In the genomic region with DNA sequence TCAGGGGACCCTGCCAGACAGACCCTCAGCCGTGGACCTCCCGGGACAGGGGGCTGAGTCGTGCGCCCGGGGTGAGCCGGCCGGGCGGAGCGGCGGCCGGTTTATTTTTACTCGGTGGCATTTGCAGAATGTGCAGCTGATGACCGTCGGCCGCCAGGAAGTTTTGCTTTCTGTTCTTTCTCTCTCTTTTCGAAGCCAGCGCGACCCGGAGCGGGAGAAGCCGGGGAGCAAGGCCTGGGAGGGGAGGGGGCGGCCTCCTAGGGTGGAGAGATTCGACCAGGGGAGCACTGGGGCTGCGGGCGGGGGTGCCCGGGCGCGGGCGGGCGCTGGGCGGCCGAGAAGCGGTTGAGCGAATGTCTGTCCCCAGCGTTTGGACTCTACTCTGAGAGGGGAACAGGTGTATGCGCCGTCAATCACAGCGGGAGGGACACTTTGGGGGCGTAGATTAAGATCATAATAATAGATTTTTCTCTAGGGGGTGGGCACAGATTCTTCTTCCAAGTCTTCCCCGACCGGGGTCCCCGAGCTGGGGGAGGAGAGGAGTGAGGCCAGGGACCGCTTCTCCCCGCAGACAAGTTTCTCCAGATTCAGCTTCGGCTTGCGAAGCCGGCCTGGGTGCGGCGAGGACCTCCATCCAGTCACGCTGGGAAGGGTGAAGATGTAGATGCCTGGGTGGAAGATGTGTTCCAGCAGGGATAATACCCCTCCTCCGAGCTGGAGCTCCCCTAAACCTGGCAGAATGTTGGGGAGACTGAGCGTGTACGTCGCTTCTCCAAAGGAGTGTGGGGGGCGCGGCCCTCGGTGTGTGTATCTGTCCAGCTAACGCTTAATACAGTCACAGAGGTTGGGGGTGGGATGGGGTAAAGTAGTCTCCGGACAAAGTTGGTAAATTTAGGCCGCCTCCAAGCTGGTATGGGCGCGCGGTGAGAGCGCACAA, we compare ENCODE assay signal across 8 mouse cellular contexts. TPM values are rescaled to one million over a fixed set of nuclear protein-coding genes. Genes with fewer than 3 reads are reported as not detected.
A peak's percentile ranks its signal among the peaks of the same experiment; 100 is the strongest.
DNase-seq lines count a peak whose midpoint lies in the region; ATAC-seq lines count a peak whose summit lies in the region.

No protein-coding gene starts in this region.

- peak overlapping the region; percentile 67 for H3K4me3 ChIP-seq in kidney, embryonic 16.5 days (ENCODE audit: low read length)
- H3K4me3 ChIP-seq in midbrain, embryonic 12.5 days, result peak overlapping the region; percentile 59

- H3K27me3 ChIP-seq in kidney, embryonic 16.5 days (ENCODE audit: insufficient read depth, low read length), result peaks cover 39% of the 10 kb centered on the region
- peaks cover 91% of the 10 kb centered on the region for H3K27me3 ChIP-seq in midbrain, embryonic 12.5 days

- peak overlapping the region; percentile 96 for H3K4me2 ChIP-seq in kidney, embryonic 16.5 days (replicated peaks; ENCODE audit: low read depth, low read length)
- peak overlapping the region; percentile 99 for H3K4me2 ChIP-seq in midbrain, embryonic 12.5 days (replicated peaks)

- H3K4me1 ChIP-seq in kidney, embryonic 16.5 days (ENCODE audit: insufficient read depth, low read length), result peaks cover 66% of the 10 kb centered on the region
- H3K4me1 ChIP-seq in midbrain, embryonic 12.5 days, result peaks cover 62% of the 10 kb centered on the region

- under 1% methylated on average over 59 of the region's 64 CpGs for WGBS in kidney, embryonic 16.5 days
- under 1% methylated on average over 64 of the region's 64 CpGs for WGBS in midbrain, embryonic 12.5 days

- H3K36me3 ChIP-seq in kidney, embryonic 16.5 days (ENCODE audit: insufficient read depth, low read length), result no peaks in the 10 kb centered on the region
- no peaks in the 10 kb centered on the region for H3K36me3 ChIP-seq in midbrain, embryonic 12.5 days

- DNase-seq in urinary bladder, adult 18-20 months (ENCODE audit: low spot score in 2 of 2), result peak; percentile 19 to 63
- DNase-seq in urinary bladder, postnatal 10 days (ENCODE audit: low spot score), result no peak
- peak; percentile 65 for DNase-seq in gastrocnemius, postnatal 25 days
- no peak for DNase-seq in cerebellum, adult 9-11 months
- DNase-seq in frontal cortex, postnatal 10 days (ENCODE audit: low spot score in 2 of 2), result no peak

- 0 out of 2 replicates have a peak overlapping the region, but pooled peaks have one; percentile 14 for H3K27ac ChIP-seq in kidney, embryonic 16.5 days (ENCODE audit: low read length)
- H3K27ac ChIP-seq in midbrain, embryonic 12.5 days (replicated peaks), result no peak overlapping the region

- peak overlapping the region; percentile 78 for H3K9ac ChIP-seq in kidney, embryonic 16.5 days (replicated peaks; ENCODE audit: low read length)
- peak overlapping the region; percentile 65; the same call in 1 of the 2 replicates for H3K9ac ChIP-seq in midbrain, embryonic 12.5 days (replicated peaks)

- no peaks in the 10 kb centered on the region for H3K9me3 ChIP-seq in kidney, embryonic 16.5 days (ENCODE audit: low read length)
- H3K9me3 ChIP-seq in midbrain, embryonic 12.5 days, result no peaks in the 10 kb centered on the region

- no peak; the same call in 1 of the 2 replicates for ATAC-seq in kidney, embryonic 16.5 days (ENCODE audit: low FRiP score, low TSS enrichment)
- peak; percentile 10; the same call in 1 of the 2 replicates for ATAC-seq in midbrain, embryonic 12.5 days (ENCODE audit: low FRiP score, low read depth)
- no peak for ATAC-seq in inflammation-experienced regulatory T-cells, adult 6 months

RNA-seq across cellular contexts. Expression of a gene that starts 1.9 kb away (rescaled TPM):
- total RNA-seq in gastrocnemius, postnatal 25 days (2021), result 10 to 100 TPM; 27.8 to 30.2 TPM
- 5.4 and 8.8 TPM in 2 replicates for polyA plus RNA-seq in kidney, embryonic 16.5 days (2015; fragmentation: Nextera tagmentation; extraction: Ambion mirVana)
- polyA plus RNA-seq in midbrain, embryonic 12.5 days (2016; fragmentation: Nextera tagmentation; extraction: Ambion mirVana), result 3.3 and 4.1 TPM in 2 replicates
- polyA plus RNA-seq in inflammation-experienced regulatory T-cells, adult 6 months (2017; shearing (Covaris generic)), result 1 to 10 TPM in 1 of 3 experiments, under 1 TPM in 2; 0.58 to 1.8 (median 0.80) TPM

Comparison
In these comparisons a context has a peak if more than half of its experiments do, and no peak if none do; other contexts are left out.
1. DNase-seq: peak in urinary bladder, adult 18-20 months (2 of 2) and gastrocnemius, postnatal 25 days (single experiment); none in urinary bladder, postnatal 10 days (single experiment), cerebellum, adult 9-11 months (single experiment) and frontal cortex, postnatal 10 days (0 of 2).